Mouse (Mus musculus): ENCODE measurements at regions not wholly inside any gene's neighbourhood (a gene's known extent, or its start where the extent isn't known, plus 50 kb on each side); places are given as distances from the start of the nearest gene placed in this dataset.

DNA sequence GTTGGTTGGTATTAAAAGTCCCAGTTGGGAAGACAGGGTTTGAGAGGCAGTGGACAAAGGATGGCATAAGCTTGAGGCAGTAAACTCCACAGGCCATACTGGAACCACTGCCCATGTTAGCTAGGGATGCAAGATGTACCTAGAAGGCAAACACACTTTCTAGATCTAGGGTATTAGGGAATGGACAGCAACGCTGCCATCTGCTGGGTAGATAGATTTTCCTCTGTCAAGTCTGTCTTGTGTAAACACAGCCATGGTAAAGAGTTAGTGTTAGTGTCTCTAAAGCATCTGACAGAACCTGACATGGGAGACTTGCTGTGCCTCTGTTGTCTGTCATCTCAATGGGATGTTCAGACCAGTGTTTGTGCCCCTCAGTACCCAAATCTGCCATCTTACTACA is 573.5 kb upstream of the Adamts5 start:
- no peaks in the 10 kb centered on the region for H3K36me3 ChIP-seq (ENCODE audit: control insufficient read depth, insufficient read depth, low read length, poor library complexity, severe bottlenecking)
- no peaks in the 10 kb centered on the region for H3K9me3 ChIP-seq (ENCODE audit: control insufficient read depth, insufficient read depth, low read depth, low read length)
- no peak overlapping the region for H3K27ac ChIP-seq (ENCODE audit: insufficient read depth, low read depth, low read length, poor library complexity, severe bottlenecking)
- H3K4me1 ChIP-seq (ENCODE audit: control insufficient read depth in 2 of 2, insufficient read depth in 2 of 2, low read length in 2 of 2, poor library complexity in 1 of 2) = no peaks in the 10 kb centered on the region
- H3K9ac ChIP-seq (ENCODE audit: insufficient read depth, low read depth, low read length, poor library complexity, severe bottlenecking) = no peak overlapping the region
- in situ Hi-C loops (cut with MboI; ENCODE audit: low sequenced_read_pairs in 2 of 2, unreplicated experiment in 2 of 2) = no loop called here
- no peak overlapping the region for H3K4me3 ChIP-seq (ENCODE audit: insufficient read depth in 1 of 2, low read depth in 1 of 2, low read length in 2 of 2, poor library complexity in 1 of 2, severe bottlenecking in 1 of 2)
- DNase-seq (ENCODE audit: low read depth, low spot score) = peak; percentile 6
- TF ChIP-seq MAFK (IDR thresholded peaks at IDR 0.05; ENCODE audit: insufficient read depth, low read depth, low read length) = no peak
- TF ChIP-seq HCFC1 (IDR thresholded peaks at IDR 0.05; ENCODE audit: borderline replicate concordance, insufficient read depth, low read length) = no peak
- no peak for TF ChIP-seq ZNF384 (IDR thresholded peaks at IDR 0.05; ENCODE audit: low read depth, low read length)
- TF ChIP-seq ZC3H11A (IDR thresholded peaks at IDR 0.05; ENCODE audit: borderline replicate concordance, low read depth, low read length) = no peak
- no peak for TF ChIP-seq CHD2 (IDR thresholded peaks at IDR 0.05; ENCODE audit: low read depth, low read length)

DNA sequence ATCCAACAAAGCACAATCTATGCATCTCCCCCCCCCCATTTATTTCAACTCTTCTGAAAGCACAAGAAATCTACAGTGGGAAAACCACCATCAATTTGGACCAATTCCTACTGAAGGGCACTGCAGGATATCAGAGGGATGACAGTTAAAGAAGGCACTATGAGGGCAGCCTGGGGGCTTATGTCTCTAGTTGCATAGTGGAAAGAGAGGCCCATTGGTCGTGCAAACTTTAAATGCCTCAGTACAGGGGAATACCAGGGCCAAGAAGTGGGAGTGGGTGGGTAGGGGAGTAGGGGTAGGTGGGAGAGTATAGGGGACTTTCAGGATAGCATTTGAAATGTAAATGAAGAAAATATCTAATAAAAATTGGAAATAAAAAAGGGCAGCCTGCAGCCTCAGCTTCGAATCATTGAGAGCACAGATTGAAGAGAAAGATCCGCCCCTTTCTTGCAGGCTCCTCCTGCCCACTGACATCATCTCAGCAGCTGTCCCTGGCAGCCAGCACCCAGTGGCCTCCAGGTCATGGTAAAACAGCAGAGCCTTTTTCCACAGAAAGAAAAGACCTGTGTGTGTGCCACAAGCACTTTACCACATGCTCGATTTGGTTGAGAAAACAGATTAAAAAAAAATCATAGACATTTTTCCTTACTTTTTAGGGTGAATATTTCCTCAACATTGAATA is 571.6 kb upstream of the Adamts5 start:
- H3K36me3 ChIP-seq (ENCODE audit: control insufficient read depth, insufficient read depth, low read length, poor library complexity, severe bottlenecking) = no peaks in the 10 kb centered on the region
- no peak overlapping the region for H3K9ac ChIP-seq (ENCODE audit: insufficient read depth, low read depth, low read length, poor library complexity, severe bottlenecking)
- no peak overlapping the region for H3K27ac ChIP-seq (ENCODE audit: insufficient read depth, low read depth, low read length, poor library complexity, severe bottlenecking)
- no peaks in the 10 kb centered on the region for H3K9me3 ChIP-seq (ENCODE audit: control insufficient read depth, insufficient read depth, low read depth, low read length)
- TF ChIP-seq HCFC1 (IDR thresholded peaks at IDR 0.05; ENCODE audit: borderline replicate concordance, insufficient read depth, low read length) (no peak), ZNF384 (IDR thresholded peaks at IDR 0.05; ENCODE audit: low read depth, low read length) (no peak), ZC3H11A (IDR thresholded peaks at IDR 0.05; ENCODE audit: borderline replicate concordance, low read depth, low read length) (no peak)
- no peak for DNase-seq (ENCODE audit: low read depth, low spot score)
- H3K4me1 ChIP-seq (ENCODE audit: control insufficient read depth in 2 of 2, insufficient read depth in 2 of 2, low read length in 2 of 2, poor library complexity in 1 of 2) = no peaks in the 10 kb centered on the region
- no peak overlapping the region for H3K4me3 ChIP-seq (ENCODE audit: insufficient read depth in 1 of 2, low read depth in 1 of 2, low read length in 2 of 2, poor library complexity in 1 of 2, severe bottlenecking in 1 of 2)
- in situ Hi-C loops (cut with MboI; ENCODE audit: low sequenced_read_pairs in 2 of 2, unreplicated experiment in 2 of 2) = no loop called here

GRCm38 (mm10) chr16:86461073-86461472 is 559.4 kb upstream of the Adamts5 start:
- no peak for DNase-seq (ENCODE audit: low read depth, low spot score)
- H3K9me3 ChIP-seq (ENCODE audit: control insufficient read depth, insufficient read depth, low read depth, low read length) = no peaks in the 10 kb centered on the region
- no peak overlapping the region for H3K27ac ChIP-seq (ENCODE audit: insufficient read depth, low read depth, low read length, poor library complexity, severe bottlenecking)
- in situ Hi-C loops (cut with MboI; ENCODE audit: low sequenced_read_pairs in 2 of 2, unreplicated experiment in 2 of 2) = no loop called here
- H3K4me3 ChIP-seq (ENCODE audit: insufficient read depth in 1 of 2, low read depth in 1 of 2, low read length in 2 of 2, poor library complexity in 1 of 2, severe bottlenecking in 1 of 2) = no peak overlapping the region
- H3K4me1 ChIP-seq (ENCODE audit: control insufficient read depth in 2 of 2, insufficient read depth in 2 of 2, low read length in 2 of 2, poor library complexity in 1 of 2) = no peaks in the 10 kb centered on the region
- no peak overlapping the region for H3K9ac ChIP-seq (ENCODE audit: insufficient read depth, low read depth, low read length, poor library complexity, severe bottlenecking)
- no peak for TF ChIP-seq MAFK (IDR thresholded peaks at IDR 0.05; ENCODE audit: insufficient read depth, low read depth, low read length)
- no peak for TF ChIP-seq CHD2 (IDR thresholded peaks at IDR 0.05; ENCODE audit: low read depth, low read length)
- no peak for TF ChIP-seq ZNF384 (IDR thresholded peaks at IDR 0.05; ENCODE audit: low read depth, low read length)
- no peak for TF ChIP-seq HCFC1 (IDR thresholded peaks at IDR 0.05; ENCODE audit: borderline replicate concordance, insufficient read depth, low read length)
- H3K36me3 ChIP-seq (ENCODE audit: control insufficient read depth, insufficient read depth, low read length, poor library complexity, severe bottlenecking) = no peaks in the 10 kb centered on the region

GRCm38 (mm10) chr16:86456649-86457048 is 555.0 kb upstream of the Adamts5 start:
- Histone ChIP-seq H3K4me1 (ENCODE audit: control insufficient read depth in 2 of 2, insufficient read depth in 2 of 2, low read length in 2 of 2, poor library complexity in 1 of 2) (no peaks in the 10 kb centered on the region), H3K36me3 (ENCODE audit: control insufficient read depth, insufficient read depth, low read length, poor library complexity, severe bottlenecking) (no peaks in the 10 kb centered on the region), H3K27ac (ENCODE audit: insufficient read depth, low read depth, low read length, poor library complexity, severe bottlenecking) (no peak overlapping the region), H3K9me3 (ENCODE audit: control insufficient read depth, insufficient read depth, low read depth, low read length) (no peaks in the 10 kb centered on the region), H3K9ac (ENCODE audit: insufficient read depth, low read depth, low read length, poor library complexity, severe bottlenecking) (no peak overlapping the region), H3K4me3 (ENCODE audit: insufficient read depth in 1 of 2, low read depth in 1 of 2, low read length in 2 of 2, poor library complexity in 1 of 2, severe bottlenecking in 1 of 2) (no peak overlapping the region)
- DNase-seq (ENCODE audit: low read depth, low spot score) = no peak
- in situ Hi-C loops (cut with MboI; ENCODE audit: low sequenced_read_pairs in 2 of 2, unreplicated experiment in 2 of 2) = no loop called here
- TF ChIP-seq CHD2 (IDR thresholded peaks at IDR 0.05; ENCODE audit: low read depth, low read length) (no peak), HCFC1 (IDR thresholded peaks at IDR 0.05; ENCODE audit: borderline replicate concordance, insufficient read depth, low read length) (no peak), ZNF384 (IDR thresholded peaks at IDR 0.05; ENCODE audit: low read depth, low read length) (no peak), MAFK (IDR thresholded peaks at IDR 0.05; ENCODE audit: insufficient read depth, low read depth, low read length) (no peak), ZC3H11A (IDR thresholded peaks at IDR 0.05; ENCODE audit: borderline replicate concordance, low read depth, low read length) (no peak)

GRCm38 (mm10) chr16:86454810-86455209 is 553.2 kb upstream of the Adamts5 start:
- Histone ChIP-seq H3K4me1 (ENCODE audit: control insufficient read depth in 2 of 2, insufficient read depth in 2 of 2, low read length in 2 of 2, poor library complexity in 1 of 2) (no peaks in the 10 kb centered on the region), H3K4me3 (ENCODE audit: insufficient read depth in 1 of 2, low read depth in 1 of 2, low read length in 2 of 2, poor library complexity in 1 of 2, severe bottlenecking in 1 of 2) (no peak overlapping the region), H3K36me3 (ENCODE audit: control insufficient read depth, insufficient read depth, low read length, poor library complexity, severe bottlenecking) (no peaks in the 10 kb centered on the region), H3K9me3 (ENCODE audit: control insufficient read depth, insufficient read depth, low read depth, low read length) (no peaks in the 10 kb centered on the region), H3K27ac (ENCODE audit: insufficient read depth, low read depth, low read length, poor library complexity, severe bottlenecking) (no peak overlapping the region), H3K9ac (ENCODE audit: insufficient read depth, low read depth, low read length, poor library complexity, severe bottlenecking) (no peak overlapping the region)
- TF ChIP-seq ZNF384 (IDR thresholded peaks at IDR 0.05; ENCODE audit: low read depth, low read length) = no peak
- TF ChIP-seq CHD2 (IDR thresholded peaks at IDR 0.05; ENCODE audit: low read depth, low read length) = no peak
- TF ChIP-seq MAFK (IDR thresholded peaks at IDR 0.05; ENCODE audit: insufficient read depth, low read depth, low read length) = no peak
- no peak for TF ChIP-seq HCFC1 (IDR thresholded peaks at IDR 0.05; ENCODE audit: borderline replicate concordance, insufficient read depth, low read length)
- no peak for TF ChIP-seq ZC3H11A (IDR thresholded peaks at IDR 0.05; ENCODE audit: borderline replicate concordance, low read depth, low read length)
- in situ Hi-C loops (cut with MboI; ENCODE audit: low sequenced_read_pairs in 2 of 2, unreplicated experiment in 2 of 2) = no loop called here
- DNase-seq (ENCODE audit: low read depth, low spot score) = no peak

All from ES-E14 (cell line).